Mouse (Mus musculus): Measurements from ENCODE around the gene Ak7. TPM values are rescaled to one million over a fixed set of nuclear protein-coding genes. Genes with fewer than 3 reads are reported as not detected.

The Ak7 gene
- polyA plus RNA-seq, 1 experiment from 2014 or later = 0.08 TPM

DNA sequence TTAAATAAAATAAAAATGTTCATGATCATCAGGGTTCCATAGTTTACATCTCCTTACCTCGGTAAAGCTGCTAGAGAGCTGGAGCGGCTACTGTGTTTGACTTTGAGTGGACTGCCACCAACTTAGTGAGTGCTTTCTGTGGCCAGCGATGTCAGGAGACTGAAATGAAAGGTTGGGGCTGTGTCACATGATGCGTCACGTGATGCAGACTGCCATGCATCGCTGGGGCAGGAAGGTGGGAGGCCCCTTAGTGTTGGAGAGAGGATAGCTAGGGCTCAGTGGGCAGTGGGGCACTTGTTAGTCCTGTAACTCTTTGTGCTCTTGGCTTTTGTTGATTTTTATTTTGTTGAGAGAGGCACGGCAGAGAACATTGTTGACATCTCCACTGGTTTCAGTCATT, 9.9 kb upstream of the Ak7 start:
- 0 out of 2 replicates have a peak, but pooled peaks cover 2% of the 10 kb centered on the region for H3K36me3 ChIP-seq (ENCODE audit: control insufficient read depth, insufficient read depth, low read length)
- H3K27ac ChIP-seq (replicated peaks) = no peak overlapping the region
- H3K9me3 ChIP-seq (ENCODE audit: control insufficient read depth, low read length) = no peaks in the 10 kb centered on the region
- no peaks in the 10 kb centered on the region for H3K4me1 ChIP-seq (replicated peaks; ENCODE audit: control insufficient read depth, insufficient read depth)
- H3K27me3 ChIP-seq (ENCODE audit: control insufficient read depth, insufficient read depth, low read length) = no peaks in the 10 kb centered on the region
- H3K4me2 ChIP-seq (replicated peaks; ENCODE audit: low read depth) = no peak overlapping the region
- ATAC-seq (ENCODE audit: low FRiP score, low TSS enrichment) = no peak
- no peak for DNase-seq (ENCODE audit: low spot score)
- no peak overlapping the region for H3K9ac ChIP-seq (ENCODE audit: low read length)
- H3K4me3 ChIP-seq (ENCODE audit: low read depth, low read length) = no peak overlapping the region
- no peak for TF ChIP-seq EP300 (optimal IDR thresholded peaks at IDR 0.05)
- TF ChIP-seq CTCF (IDR thresholded peaks at IDR 0.05; ENCODE audit: low read depth) = no peak
- WGBS = 84% methylated on average over 7 of the region's 7 CpGs

- no peak for TF ChIP-seq CTCF (IDR thresholded peaks at IDR 0.05; ENCODE audit: low read depth)
- TF ChIP-seq EP300 (optimal IDR thresholded peaks at IDR 0.05) = no peak
- WGBS = 89% methylated on average over 8 of the region's 8 CpGs
These were observed 8.5 kb upstream of the Ak7 start for GRCm38 (mm10) chr12:105697104-105697780.

GRCm38 (mm10) chr12:105700433-105700832, 5.3 kb upstream of the Ak7 start:
- no peak for DNase-seq (ENCODE audit: low spot score)
- H3K9ac ChIP-seq (ENCODE audit: low read length) = no peak overlapping the region
- no peaks in the 10 kb centered on the region for H3K9me3 ChIP-seq (ENCODE audit: control insufficient read depth, low read length)
- H3K4me3 ChIP-seq (ENCODE audit: low read depth, low read length) = no peak overlapping the region
- H3K27me3 ChIP-seq (ENCODE audit: control insufficient read depth, insufficient read depth, low read length) = no peaks in the 10 kb centered on the region
- 0 out of 2 replicates have a peak, but pooled peaks cover 2% of the 10 kb centered on the region for H3K36me3 ChIP-seq (ENCODE audit: control insufficient read depth, insufficient read depth, low read length)
- H3K4me2 ChIP-seq (replicated peaks; ENCODE audit: low read depth) = no peak overlapping the region
- no peak overlapping the region for H3K27ac ChIP-seq (replicated peaks)
- TF ChIP-seq CTCF (IDR thresholded peaks at IDR 0.05; ENCODE audit: low read depth) (no peak), EP300 (optimal IDR thresholded peaks at IDR 0.05) (no peak)
- 92% methylated on average over 12 of the region's 12 CpGs for WGBS
- ATAC-seq (ENCODE audit: low FRiP score, low TSS enrichment) = no peak
- 0 out of 2 replicates have a peak, but pooled peaks cover under 1% of the 10 kb centered on the region for H3K4me1 ChIP-seq (replicated peaks; ENCODE audit: control insufficient read depth, insufficient read depth)

More at GRCm38 (mm10) chr12:105697104-105697780, 8.5 kb upstream of the Ak7 start:
- DNase-seq (ENCODE audit: low spot score) (no peak), ATAC-seq (ENCODE audit: low FRiP score, low TSS enrichment) (no peak)
- H3K9me3 ChIP-seq (ENCODE audit: control insufficient read depth, low read length) = no peaks in the 10 kb centered on the region
- no peak overlapping the region for H3K27ac ChIP-seq (replicated peaks)
- H3K4me1 ChIP-seq (replicated peaks; ENCODE audit: control insufficient read depth, insufficient read depth) = no peaks in the 10 kb centered on the region
- H3K36me3 ChIP-seq (ENCODE audit: control insufficient read depth, insufficient read depth, low read length) = 0 out of 2 replicates have a peak, but pooled peaks cover 2% of the 10 kb centered on the region
- H3K27me3 ChIP-seq (ENCODE audit: control insufficient read depth, insufficient read depth, low read length) = no peaks in the 10 kb centered on the region
- H3K9ac ChIP-seq (ENCODE audit: low read length) = no peak overlapping the region
- no peak overlapping the region for H3K4me3 ChIP-seq (ENCODE audit: low read depth, low read length)
- no peak overlapping the region for H3K4me2 ChIP-seq (replicated peaks; ENCODE audit: low read depth)

DNA sequence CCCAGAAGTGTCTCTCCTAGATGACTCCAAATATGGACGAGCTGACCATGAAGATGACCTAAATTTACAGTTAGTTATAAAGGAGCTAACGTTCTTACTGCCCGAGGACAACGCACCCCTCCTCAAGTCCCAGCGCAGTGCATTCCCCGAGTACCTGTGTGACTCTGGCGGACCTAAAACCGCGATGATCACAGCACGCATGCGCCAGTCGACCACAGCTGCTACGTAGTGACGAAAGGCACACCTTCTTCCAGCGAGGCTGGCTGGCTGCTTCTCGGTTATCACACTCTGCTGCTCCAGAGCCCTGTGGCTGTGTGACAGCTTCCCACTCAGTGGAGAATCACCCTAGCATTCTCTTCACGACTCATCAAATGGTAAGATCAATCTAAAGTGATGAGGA, 12.8 kb downstream of the Ak7 start:
- ATAC-seq (ENCODE audit: low FRiP score, low TSS enrichment) (no peak), DNase-seq (ENCODE audit: low spot score) (peak; percentile 28)
- no peaks in the 10 kb centered on the region for H3K9me3 ChIP-seq (ENCODE audit: control insufficient read depth, low read length)
- H3K4me1 ChIP-seq (replicated peaks; ENCODE audit: control insufficient read depth, insufficient read depth) = no peaks in the 10 kb centered on the region
- TF ChIP-seq CTCF (IDR thresholded peaks at IDR 0.05; ENCODE audit: low read depth) (no peak), EP300 (optimal IDR thresholded peaks at IDR 0.05) (no peak)
- H3K4me2 ChIP-seq (replicated peaks; ENCODE audit: low read depth) = 0 out of 2 replicates have a peak overlapping the region, but pooled peaks have one; percentile 0
- whole genome bisulfite sequencing = 64% methylated on average over 17 of the region's 17 CpGs
- no peaks in the 10 kb centered on the region for H3K36me3 ChIP-seq (ENCODE audit: control insufficient read depth, insufficient read depth, low read length)
- no peak overlapping the region for H3K27ac ChIP-seq (replicated peaks)
- no peak overlapping the region for H3K9ac ChIP-seq (ENCODE audit: low read length)
- H3K27me3 ChIP-seq (ENCODE audit: control insufficient read depth, insufficient read depth, low read length) = no peaks in the 10 kb centered on the region
- no peak overlapping the region for H3K4me3 ChIP-seq (ENCODE audit: low read depth, low read length)

DNA sequence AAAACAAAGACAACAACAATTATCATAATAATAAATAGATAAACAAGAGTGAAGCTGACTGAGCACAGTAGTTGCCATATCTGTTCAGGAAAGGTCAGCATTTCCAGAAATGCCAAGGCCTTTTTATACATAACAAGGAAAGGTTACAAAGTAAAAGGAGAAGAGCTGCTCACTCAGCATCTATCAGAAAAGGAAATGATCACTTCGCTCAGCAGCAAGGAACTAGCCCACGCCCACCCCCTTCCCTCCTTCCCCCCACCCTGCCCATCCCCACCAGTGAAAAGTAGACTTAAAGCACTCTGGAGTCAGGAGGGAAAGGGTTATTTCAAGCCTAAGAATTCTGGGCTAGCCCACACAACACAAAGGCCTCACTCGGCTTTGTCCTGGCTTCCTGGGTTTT, 14.4 kb downstream of the Ak7 start:
- DNase-seq (ENCODE audit: low spot score) = no peak
- ATAC-seq (ENCODE audit: low FRiP score, low TSS enrichment) = no peak
- Histone ChIP-seq H3K9ac (ENCODE audit: low read length) (no peak overlapping the region), H3K4me3 (ENCODE audit: low read depth, low read length) (no peak overlapping the region), H3K36me3 (ENCODE audit: control insufficient read depth, insufficient read depth, low read length) (no peaks in the 10 kb centered on the region), H3K27me3 (ENCODE audit: control insufficient read depth, insufficient read depth, low read length) (no peaks in the 10 kb centered on the region), H3K4me2 (replicated peaks; ENCODE audit: low read depth) (no peak overlapping the region), H3K4me1 (replicated peaks; ENCODE audit: control insufficient read depth, insufficient read depth) (no peaks in the 10 kb centered on the region), H3K9me3 (ENCODE audit: control insufficient read depth, low read length) (no peaks in the 10 kb centered on the region), H3K27ac (replicated peaks) (no peak overlapping the region)
- WGBS = 68% methylated on average over 3 of the region's 3 CpGs
- no peak for TF ChIP-seq EP300 (optimal IDR thresholded peaks at IDR 0.05)
- no peak for TF ChIP-seq CTCF (IDR thresholded peaks at IDR 0.05; ENCODE audit: low read depth)

GRCm38 (mm10) chr12:105721452-105722132, 15.8 kb downstream of the Ak7 start:
- Histone ChIP-seq H3K4me1 (replicated peaks; ENCODE audit: control insufficient read depth, insufficient read depth) (no peaks in the 10 kb centered on the region), H3K27me3 (ENCODE audit: control insufficient read depth, insufficient read depth, low read length) (no peaks in the 10 kb centered on the region), H3K9ac (ENCODE audit: low read length) (no peak overlapping the region), H3K9me3 (ENCODE audit: control insufficient read depth, low read length) (no peaks in the 10 kb centered on the region), H3K4me2 (replicated peaks; ENCODE audit: low read depth) (no peak overlapping the region), H3K36me3 (ENCODE audit: control insufficient read depth, insufficient read depth, low read length) (no peaks in the 10 kb centered on the region), H3K27ac (replicated peaks) (no peak overlapping the region), H3K4me3 (ENCODE audit: low read depth, low read length) (no peak overlapping the region)
- TF ChIP-seq EP300 (optimal IDR thresholded peaks at IDR 0.05) (no peak), CTCF (IDR thresholded peaks at IDR 0.05; ENCODE audit: low read depth) (no peak)
- DNase-seq (ENCODE audit: low spot score) (no peak), ATAC-seq (ENCODE audit: low FRiP score, low TSS enrichment) (no peak)
- WGBS = 48% methylated on average over 14 of the region's 14 CpGs

All from stomach, postnatal 0 days (tissue).